31 mouse cellular contexts compared by ENCODE assay signal in genomic region chr10:95705747-95706146, GRCm38 (mm10). TPM values are rescaled to one million over a fixed set of nuclear protein-coding genes. Genes with fewer than 3 reads are reported as not detected.
DNase-seq lines count a peak whose midpoint lies in the region; ATAC-seq and TF ChIP-seq lines count a peak whose summit lies in the region.
"Had no signal": no experiment of that assay in that cellular context is flagged by ENCODE, and none has a peak within 500 bp of the region (broad histone marks: within the 10 kb centered on the region; RNA-seq: fewer than 3 reads in every experiment).

No protein-coding gene starts in this region.

- no peak for DNase-seq in frontal cortex, postnatal 14 days (ENCODE audit: low spot score in 2 of 2)
- DNase-seq in left cerebral cortex, adult 2 months (ENCODE audit: extremely low spot score in 1 of 2, low spot score in 2 of 2): no peak
- DNase-seq in left cerebral cortex, adult 9 months (ENCODE audit: low spot score in 2 of 2): no peak
- DNase-seq in brain, adult 2 months (ENCODE audit: low read depth, low spot score): peak; percentile 64
- DNase-seq in embryo, embryonic 10 days (ENCODE audit: low spot score): no peak
- DNase-seq: adrenal gland, adult 2 months; adrenal gland, postnatal 14 days; cerebellum, adult 11-12 months; cerebellum, adult 8-10 months; cerebellum, postnatal 10 days; cerebellum, postnatal 36 days; gastrocnemius, postnatal 36 days; heart, postnatal 10 days; heart, postnatal 36 days; kidney, adult 18-20 months had no signal

- no peak for TF ChIP-seq POLR2A in cortical plate, adult 2 months (IDR thresholded peaks at IDR 0.05; ENCODE audit: extremely low read depth, insufficient read depth, low read length)

- peak; percentile 78 for ATAC-seq in frontal cortex, adult (ENCODE audit: low TSS enrichment)
- ATAC-seq: CD4-positive, CD25-positive, alpha-beta regulatory T cell, adult 4 months; forebrain, embryonic 14.5 days; hindbrain, postnatal 0 days; inflammation-experienced regulatory T-cells, adult 6 months; intestine, embryonic 16.5 days had no signal

- H3K4me3 ChIP-seq in left cerebral cortex, adult 2 months: no peak overlapping the region
- no peak overlapping the region for H3K4me3 ChIP-seq in cortical plate, adult 2 months (ENCODE audit: insufficient read depth, low read length)
- H3K4me3 ChIP-seq: embryonic facial prominence, embryonic 13.5 days; forebrain, embryonic 10.5 days; heart, embryonic 12.5 days; heart, embryonic 15.5 days; hindbrain, embryonic 10.5 days; hindbrain, embryonic 13.5 days had no signal

- H3K27ac ChIP-seq in left cerebral cortex, adult 2 months: peak overlapping the region; percentile 83
- H3K27ac ChIP-seq in cortical plate, adult 2 months (ENCODE audit: insufficient read depth, low read length): 0 out of 2 replicates have a peak overlapping the region, but pooled peaks have one; percentile 84
- H3K27ac ChIP-seq: embryonic facial prominence, embryonic 13.5 days; forebrain, embryonic 10.5 days; heart, embryonic 15.5 days; hindbrain, embryonic 10.5 days; hindbrain, embryonic 13.5 days; hindbrain, postnatal 0 days had no signal

- TF ChIP-seq CTCF in left cerebral cortex, adult 2 months (IDR thresholded peaks at IDR 0.05): no peak
- TF ChIP-seq CTCF in cortical plate, adult 2 months (IDR thresholded peaks at IDR 0.05; ENCODE audit: extremely low read depth, insufficient read depth, low read length): no peak

- intact Hi-C loops in left cerebral cortex, adult 2 months (cut with DNase I): loop anchor here (2.0 kb wide), 3 partner anchors 81 to 143 kb away; no protein-coding TSS in a partner anchor

- H3K4me1 ChIP-seq in cortical plate, adult 2 months (ENCODE audit: control insufficient read depth, insufficient read depth, low read length): peaks cover 4% of the 10 kb centered on the region

RNA-seq across cellular contexts. Expression of gene Anapc15-ps, which starts 32.5 kb away (rescaled TPM):
- not detected for total RNA-seq in left cerebral cortex, adult 2 months (2021)
- polyA plus RNA-seq in cortical plate, adult 2 months (2012; rRNA removed): 0.42 TPM in 1 of 2 replicates, not detected in the other
- total RNA-seq: adrenal gland, adult 2 months; adrenal gland, postnatal 14 days; adrenal gland, postnatal 4 days; gastrocnemius, adult 8-10 months; gastrocnemius, postnatal 36 days; heart, postnatal 10 days; heart, postnatal 36 days; hindbrain, postnatal 0 days; MEL had no signal
- polyA plus RNA-seq: adrenal gland, adult 2 months; CD4-positive, CD25-positive, alpha-beta regulatory T cell, adult 4 months; embryonic facial prominence, embryonic 13.5 days; forebrain, embryonic 10.5 days; forebrain, embryonic 14.5 days; heart, embryonic 12.5 days; heart, embryonic 15.5 days; hindbrain, embryonic 10.5 days; hindbrain, embryonic 13.5 days; hindbrain, postnatal 0 days; inflammation-experienced regulatory T-cells, adult 6 months; intestine, embryonic 16.5 days had no signal
